Mouse (Mus musculus): Measurements from ENCODE around the gene Rasgef1b.
A peak's percentile ranks its signal among the peaks of the same experiment; 100 is the strongest.

Gene Rasgef1b

GRCm38 (mm10) chr5:99232410-99232809 is 496.5 kb downstream of the Rasgef1b start:
- no peak for DNase-seq (ENCODE audit: low read depth in 1 of 2, low spot score in 2 of 2)

GRCm38 (mm10) chr5:99230476-99230875 is 498.4 kb downstream of the Rasgef1b start:
- DNase-seq (ENCODE audit: low read depth in 1 of 2, low spot score in 2 of 2) = no peak

- no peak for DNase-seq (ENCODE audit: low read depth in 1 of 2, low spot score in 2 of 2)
Measured at GRCm38 (mm10) chr5:99227361-99227760, 501.5 kb downstream of the Rasgef1b start.

DNA sequence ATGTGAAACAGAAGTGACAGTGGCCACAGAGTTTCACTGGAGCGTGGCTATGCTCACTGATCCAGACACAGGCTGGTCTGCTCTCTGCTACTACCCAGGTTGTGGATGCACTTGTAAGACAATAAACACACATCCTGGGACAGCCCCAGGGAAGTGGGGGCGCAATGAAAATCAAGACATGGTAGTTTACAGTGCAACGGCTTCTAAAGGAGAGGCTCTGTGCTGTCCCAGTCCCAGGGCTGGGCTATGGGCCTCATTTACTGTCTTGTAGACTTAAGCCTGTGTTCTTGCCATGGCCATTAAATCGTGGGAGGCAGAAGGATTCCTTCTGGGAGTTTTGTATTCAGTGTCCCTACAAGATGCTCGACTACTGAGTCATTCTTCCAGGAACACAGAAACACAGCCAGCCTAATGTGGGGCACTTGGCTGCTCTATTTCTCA is 504.3 kb downstream of the Rasgef1b start:
- DNase-seq (ENCODE audit: low read depth in 1 of 2, low spot score in 2 of 2) = no peak

DNA sequence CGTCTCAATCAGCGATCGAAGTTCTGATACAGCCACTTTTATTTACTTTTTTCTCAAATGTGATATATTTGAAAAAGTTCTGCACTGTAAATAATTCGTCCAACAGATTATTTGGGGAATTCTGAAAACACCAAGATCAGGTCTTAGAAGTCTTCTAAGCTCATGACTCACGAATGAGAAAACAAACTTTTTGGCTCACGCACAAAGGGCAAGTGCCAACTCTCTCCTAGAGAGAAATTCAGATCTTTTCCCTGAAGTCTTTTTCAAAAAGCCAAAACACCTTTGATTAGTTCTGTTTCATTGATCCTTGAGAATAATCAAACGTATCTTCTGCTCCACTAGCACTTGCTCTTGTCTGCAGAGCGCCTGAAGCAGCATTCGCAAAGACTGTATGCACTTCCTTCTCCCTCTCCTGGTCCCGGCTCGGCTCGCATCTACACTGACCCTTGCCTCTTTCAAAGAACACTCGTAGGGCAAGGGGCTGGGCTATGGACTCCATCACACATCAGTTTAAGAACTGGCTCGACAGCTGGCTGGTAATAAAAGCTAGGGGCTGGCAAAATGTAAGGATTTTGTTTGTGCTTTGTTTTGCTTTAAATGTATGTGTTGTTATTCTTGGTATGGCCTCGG is 504.9 kb downstream of the Rasgef1b start:
- DNase-seq (ENCODE audit: low read depth in 1 of 2, low spot score in 2 of 2) = no peak

GRCm38 (mm10) chr5:99218385-99218784 is 510.5 kb downstream of the Rasgef1b start:
- DNase-seq (ENCODE audit: low read depth in 1 of 2, low spot score in 2 of 2) = no peak

DNA sequence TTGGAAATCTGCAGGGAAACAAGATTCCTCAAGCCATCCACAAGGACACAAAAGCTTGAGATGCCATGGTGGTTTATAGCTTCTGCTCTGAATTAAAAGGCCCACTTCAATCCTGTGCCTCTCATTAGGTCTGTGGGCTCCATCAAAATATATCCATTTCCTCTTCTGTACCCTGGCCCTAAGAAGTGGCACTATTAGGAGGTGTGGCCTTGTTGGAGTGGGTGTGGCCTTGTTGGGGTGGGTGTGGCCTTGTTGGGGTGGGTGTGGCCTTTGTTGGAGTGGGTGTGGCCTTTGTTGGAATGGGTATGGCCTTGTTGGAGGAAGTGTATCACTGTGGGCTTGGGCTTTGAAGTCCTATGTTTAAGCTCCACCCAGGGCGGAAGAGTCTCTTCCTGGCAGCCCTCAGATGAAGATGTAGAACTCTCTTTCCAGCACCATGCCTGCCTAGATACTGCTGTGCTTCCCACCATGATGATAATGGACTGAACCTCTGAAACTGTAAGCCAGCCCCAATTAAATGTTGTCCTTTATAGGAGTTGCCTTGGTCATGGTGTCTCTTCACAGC is 512.2 kb downstream of the Rasgef1b start:
- DNase-seq (ENCODE audit: low read depth in 1 of 2, low spot score in 2 of 2) = peak in 1 of 2 experiments; percentile 35

DNA sequence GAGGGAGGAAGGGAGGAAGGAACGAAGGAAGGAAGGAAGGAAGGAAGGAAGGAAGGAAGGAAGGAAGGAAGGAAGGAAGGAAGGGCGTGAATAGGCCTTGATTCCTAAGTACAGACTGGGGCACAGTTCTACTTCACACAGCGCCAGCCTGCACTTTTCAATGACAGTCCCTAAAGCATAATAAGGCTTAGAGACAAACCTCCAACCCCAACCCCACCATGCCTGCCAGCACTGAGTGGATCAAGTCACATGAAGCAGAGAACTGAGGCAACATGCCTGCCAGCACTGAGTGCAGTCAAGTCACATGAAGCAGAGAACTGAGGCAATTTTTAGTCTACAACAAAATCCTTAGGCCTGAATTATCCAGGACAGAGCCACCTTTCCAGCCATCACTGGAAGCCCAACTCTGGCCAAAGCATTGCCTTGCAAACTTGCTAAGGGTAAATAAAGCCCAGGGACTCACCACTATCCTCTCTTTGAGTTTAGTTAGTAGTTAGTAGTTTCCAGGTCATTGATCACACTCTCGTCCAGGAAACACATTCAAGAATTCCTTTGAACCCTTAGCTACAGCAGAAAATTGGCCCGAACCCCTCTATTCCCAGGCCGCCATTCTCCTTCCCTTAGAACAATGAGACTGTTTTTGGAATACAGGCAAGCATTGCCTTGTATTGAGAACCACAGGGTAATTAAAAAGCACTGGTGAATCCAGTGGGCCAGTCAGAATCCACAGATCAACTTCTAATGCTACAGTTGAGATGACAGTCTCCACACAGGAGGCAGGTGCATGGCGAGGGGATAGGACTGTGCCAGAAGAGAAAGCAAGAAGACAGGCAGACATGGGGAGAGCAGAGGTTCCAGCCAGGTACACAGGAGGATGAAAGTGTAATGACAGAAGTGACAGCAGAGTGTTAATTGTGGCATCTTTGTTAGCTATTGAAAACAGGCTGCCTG is 513.4 kb downstream of the Rasgef1b start:
- no peak for DNase-seq (ENCODE audit: low read depth in 1 of 2, low spot score in 2 of 2)

DNA sequence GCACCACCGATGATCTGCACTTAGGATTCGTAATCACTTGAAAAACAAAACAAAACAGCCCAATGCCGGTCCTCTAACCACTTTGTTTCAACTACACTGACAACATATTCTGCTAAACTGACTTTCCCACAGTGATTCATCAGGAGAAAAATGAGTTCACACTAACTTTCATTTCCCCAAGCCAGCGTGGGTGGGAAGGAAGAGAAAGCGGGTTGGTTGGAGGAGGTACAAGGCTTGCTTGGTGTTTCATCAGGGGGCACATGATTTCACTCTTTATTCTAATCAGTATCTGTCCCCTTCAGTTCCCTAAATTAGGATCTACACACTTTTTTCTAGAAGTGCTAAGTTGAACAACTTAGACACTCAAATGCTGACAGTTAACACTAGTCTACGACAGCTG is 514.5 kb downstream of the Rasgef1b start:
- DNase-seq (ENCODE audit: low read depth in 1 of 2, low spot score in 2 of 2) = peak; percentile 61 to 75

DNA sequence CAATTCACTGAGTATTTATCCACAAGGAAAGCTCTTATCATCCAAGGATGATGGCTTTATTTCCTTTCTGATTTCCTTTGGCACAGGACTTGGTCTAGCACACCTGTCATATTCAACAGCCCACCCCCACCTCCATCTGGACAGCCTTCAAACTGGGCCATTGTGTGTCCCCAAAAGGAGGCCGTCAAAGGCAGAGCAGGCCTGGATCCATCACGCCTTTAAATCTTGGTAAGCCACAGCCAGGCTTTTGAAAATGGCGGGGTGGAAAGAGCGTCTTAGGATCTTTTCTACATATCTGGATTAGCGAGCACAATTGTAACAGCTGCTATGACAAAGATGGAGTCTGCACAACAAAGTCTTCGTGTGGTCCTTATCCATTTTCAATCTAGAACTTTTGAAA is 515.7 kb downstream of the Rasgef1b start:
- no peak for DNase-seq (ENCODE audit: low read depth in 1 of 2, low spot score in 2 of 2)

DNA sequence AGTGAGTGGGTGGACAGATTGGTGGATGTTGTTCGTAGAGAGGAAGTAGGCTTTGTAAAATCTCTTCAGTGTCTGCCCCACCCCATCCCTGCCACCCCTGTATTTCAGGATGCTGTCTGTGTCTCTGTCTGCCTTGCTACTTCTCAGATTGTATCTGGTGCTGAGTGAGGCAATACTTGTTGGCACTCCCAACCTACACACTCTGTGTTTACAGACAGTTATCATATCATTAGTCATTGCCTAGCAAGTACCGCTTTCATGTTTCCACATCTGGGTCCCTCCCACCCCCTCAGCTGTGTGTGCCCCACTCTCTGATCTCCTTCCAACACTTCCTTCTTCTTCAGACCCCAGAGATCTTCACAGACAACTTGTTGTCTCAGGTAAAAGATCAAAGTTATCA is 525.4 kb downstream of the Rasgef1b start:
- DNase-seq (ENCODE audit: low read depth in 1 of 2, low spot score in 2 of 2) = peak; percentile 15 to 40

- no peak for DNase-seq (ENCODE audit: low read depth in 1 of 2, low spot score in 2 of 2)
Measured at GRCm38 (mm10) chr5:99202074-99202837, 526.6 kb downstream of the Rasgef1b start.

GRCm38 (mm10) chr5:99195436-99195835 is 533.4 kb downstream of the Rasgef1b start:
- no peak for DNase-seq (ENCODE audit: low read depth in 1 of 2, low spot score in 2 of 2)

GRCm38 (mm10) chr5:99190941-99191800 is 537.7 kb downstream of the Rasgef1b start:
- no peak for DNase-seq (ENCODE audit: low read depth in 1 of 2, low spot score in 2 of 2)

GRCm38 (mm10) chr5:99183637-99184036 is 545.2 kb downstream of the Rasgef1b start:
- DNase-seq (ENCODE audit: low read depth in 1 of 2, low spot score in 2 of 2) = no peak

GRCm38 (mm10) chr5:99174608-99175385 is 554.1 kb downstream of the Rasgef1b start:
- DNase-seq (ENCODE audit: low read depth in 1 of 2, low spot score in 2 of 2) = no peak

DNA sequence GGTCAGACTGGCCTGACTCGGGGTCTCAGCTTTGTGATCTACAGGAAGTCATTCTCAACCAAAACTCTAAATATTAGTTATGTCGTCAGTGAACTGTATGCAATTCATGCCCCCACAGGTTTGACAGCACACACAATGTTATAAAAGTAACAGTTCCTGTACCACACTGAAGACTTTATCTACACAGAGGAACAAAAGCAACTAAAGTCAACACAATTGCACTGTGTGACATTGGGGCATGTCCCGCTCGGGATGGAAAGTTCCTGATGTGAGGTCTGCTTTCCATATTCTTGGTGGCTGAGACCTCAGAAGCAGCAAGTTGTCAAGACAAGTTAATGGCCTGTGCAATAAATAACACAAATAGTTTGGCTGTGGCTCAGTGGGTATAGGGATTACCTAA is 559.0 kb downstream of the Rasgef1b start:
- DNase-seq (ENCODE audit: low read depth in 1 of 2, low spot score in 2 of 2) = no peak

DNA sequence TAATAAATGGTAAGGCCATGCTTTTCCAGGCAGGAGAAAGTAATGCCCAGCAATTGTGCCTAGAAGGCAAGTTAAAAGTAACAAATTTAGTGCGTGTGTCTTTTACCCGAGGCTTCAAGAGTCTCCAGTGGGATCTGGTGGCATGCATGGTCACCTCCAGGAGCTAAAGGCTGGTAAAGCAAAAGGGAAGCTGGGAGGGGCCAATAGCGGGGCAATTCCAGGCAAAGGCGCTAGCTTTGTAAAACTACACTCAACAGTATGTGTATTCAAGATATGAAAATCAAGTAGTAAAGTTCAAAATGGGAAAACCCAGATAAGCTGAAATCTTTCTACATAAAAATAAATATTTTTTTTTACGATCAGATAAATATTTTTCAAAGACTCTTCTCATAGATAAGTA is 561.1 kb downstream of the Rasgef1b start:
- DNase-seq (ENCODE audit: low read depth in 1 of 2, low spot score in 2 of 2) = no peak

Data from monocyte, adult 2 months (primary cell).